ENCODE assay signal across 8 mouse cellular contexts in the genomic region with DNA sequence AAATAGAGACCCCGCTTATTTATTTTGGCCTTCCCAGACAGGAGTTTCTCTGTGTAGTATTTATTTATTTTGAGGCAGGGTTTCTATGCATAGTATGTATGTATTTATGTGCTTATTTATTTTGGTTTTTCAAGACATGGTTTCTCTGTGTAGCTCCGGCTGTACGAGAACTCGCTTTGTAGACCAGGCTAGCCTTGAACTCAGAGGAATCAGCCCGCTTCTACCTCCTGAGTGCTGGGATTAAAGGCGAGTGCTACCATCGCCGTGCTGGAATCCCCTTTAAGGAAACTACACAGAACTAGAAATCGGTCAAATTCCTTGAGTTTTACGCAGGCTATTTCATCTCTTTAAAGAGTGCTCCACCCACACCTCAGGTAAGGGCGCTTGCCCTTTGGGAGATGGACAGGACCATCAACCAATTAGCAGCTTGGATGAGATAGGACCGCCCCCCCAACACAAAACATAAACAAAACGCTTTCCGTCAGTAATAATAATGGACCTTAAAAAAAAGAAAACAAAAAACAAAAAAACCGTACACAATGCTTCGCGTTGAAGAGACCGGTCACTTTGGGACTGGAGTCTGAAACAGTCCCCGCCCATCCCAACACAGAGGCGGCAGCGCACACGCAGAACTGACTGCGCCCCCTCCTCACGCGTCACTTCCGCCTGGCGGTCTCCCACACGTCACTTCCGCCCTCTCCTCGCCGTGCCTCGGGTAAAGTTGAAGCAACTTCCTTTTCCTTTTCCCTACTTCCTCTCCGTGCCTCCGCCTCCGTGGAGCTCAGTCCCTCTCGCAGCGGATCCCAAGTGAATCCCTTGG. TPM values are rescaled to one million over a fixed set of nuclear protein-coding genes. Genes with fewer than 3 reads are reported as not detected.
DNase-seq lines count a peak whose midpoint lies in the region; ATAC-seq and TF ChIP-seq lines count a peak whose summit lies in the region.

A gene (plus strand): TSS at position 688 of the 820 bp plus-strand sequence.

- H3K27me3 ChIP-seq in cerebellum, adult 2 months (ENCODE audit: control insufficient read depth, insufficient read depth, low read length): no peaks in the 10 kb centered on the region
- H3K27me3 ChIP-seq in forebrain, postnatal 0 days (ENCODE audit: insufficient read depth, low read length): no peaks in the 10 kb centered on the region
- H3K27me3 ChIP-seq in lung, embryonic 15.5 days: no peaks in the 10 kb centered on the region

- ATAC-seq in forebrain, postnatal 0 days: peak; percentile 98
- ATAC-seq in lung, embryonic 15.5 days (ENCODE audit: borderline replicate concordance, extremely low read depth, low FRiP score, low TSS enrichment): peak; percentile 98

- 4% methylated on average over 37 of the region's 37 CpGs for WGBS in cerebellum, adult 2 months
- 3% methylated on average over 37 of the region's 37 CpGs for WGBS in forebrain, postnatal 0 days
- WGBS in lung, embryonic 15.5 days: 2% methylated on average over 37 of the region's 37 CpGs

- DNase-seq in MEL-GATA-1-ER (ENCODE audit: extremely low read depth, low read depth): peak; percentile 83
- peak; percentile 96 to 98 for DNase-seq in cerebellum, adult 2 months
- DNase-seq in forebrain, postnatal 0 days: peak; percentile 99
- peak; percentile 97 for DNase-seq in heart, postnatal 4 days
- DNase-seq in layer of hippocampus, adult 8-10 months (ENCODE audit: low spot score in 2 of 2): peak; percentile 95 to 96
- peak; percentile 95 for DNase-seq in ovary, postnatal 14 days (ENCODE audit: low spot score)
- peak; percentile 96 for DNase-seq in thymus, postnatal 14 days

- H3K36me3 ChIP-seq in forebrain, postnatal 0 days (ENCODE audit: insufficient read depth): peaks cover 20% of the 10 kb centered on the region; the same call in 1 of the 2 replicates
- peaks cover 28% of the 10 kb centered on the region for H3K36me3 ChIP-seq in lung, embryonic 15.5 days

- peaks cover 4% of the 10 kb centered on the region for H3K4me1 ChIP-seq in cerebellum, adult 2 months (ENCODE audit: control insufficient read depth, insufficient read depth, low read length)
- H3K4me1 ChIP-seq in forebrain, postnatal 0 days (ENCODE audit: insufficient read depth): no peaks in the 10 kb centered on the region; the same call in 1 of the 2 replicates
- H3K4me1 ChIP-seq in lung, embryonic 15.5 days: peaks cover 8% of the 10 kb centered on the region

- H3K4me2 ChIP-seq in forebrain, postnatal 0 days (ENCODE audit: low read depth): peak within 1 kb of the TSS; percentile 72
- H3K4me2 ChIP-seq in lung, embryonic 15.5 days: peak within 1 kb of the TSS; percentile 79

- peak within 1 kb of the TSS; percentile 76 for H3K4me3 ChIP-seq in cerebellum, adult 2 months (replicated peaks; ENCODE audit: insufficient read depth, low read depth, low read length)
- peak within 1 kb of the TSS; percentile 95 for H3K4me3 ChIP-seq in forebrain, postnatal 0 days (ENCODE audit: low read depth, low read length)
- H3K4me3 ChIP-seq in lung, embryonic 15.5 days: peak within 1 kb of the TSS; percentile 89

- H3K27ac ChIP-seq in cerebellum, adult 2 months (ENCODE audit: insufficient read depth, low read length): peak within 1 kb of the TSS; percentile 46
- H3K27ac ChIP-seq in forebrain, postnatal 0 days (ENCODE audit: low read depth, low read length): peak within 1 kb of the TSS; percentile 91
- H3K27ac ChIP-seq in lung, embryonic 15.5 days: peak within 1 kb of the TSS; percentile 92

- no peaks in the 10 kb centered on the region for H3K9me3 ChIP-seq in forebrain, postnatal 0 days (ENCODE audit: low read length)
- H3K9me3 ChIP-seq in lung, embryonic 15.5 days: no peaks in the 10 kb centered on the region

- TF ChIP-seq CTCF in cerebellum, adult 2 months (IDR thresholded peaks at IDR 0.05; ENCODE audit: borderline replicate concordance, insufficient read depth, low read depth, low read length): no peak
- TF ChIP-seq CTCF in forebrain, postnatal 0 days (IDR thresholded peaks at IDR 0.05; ENCODE audit: low read depth): no peak; the same call in 1 of the 2 replicates

- peak within 1 kb of the TSS; percentile 87 for H3K9ac ChIP-seq in forebrain, postnatal 0 days
- peak within 1 kb of the TSS; percentile 90 for H3K9ac ChIP-seq in lung, embryonic 15.5 days

- TF ChIP-seq POLR2A in cerebellum, adult 2 months (IDR thresholded peaks at IDR 0.05; ENCODE audit: borderline replicate concordance, insufficient read depth, low read length): peak; percentile 82; the same call in 1 of the 2 replicates

RNA-seq across cellular contexts. Expression of the gene that starts here (rescaled TPM):
- 56.9 and 62.7 TPM in 2 replicates for polyA plus RNA-seq in cerebellum, adult 2 months (2012; rRNA removed)
- 76.9 and 79.1 TPM in 2 replicates for total RNA-seq in forebrain, postnatal 0 days (2014; rRNA removed)
- 35.6 and 44.1 TPM in 2 replicates for polyA plus RNA-seq in forebrain, postnatal 0 days (2015; fragmentation: Nextera tagmentation; extraction: Ambion mirVana)
- 10 to 100 TPM; 37.2 to 40.5 TPM for total RNA-seq in heart, postnatal 4 days (2021)
- total RNA-seq in layer of hippocampus, adult 8-10 months (2022): 10 to 100 TPM; 69.0 to 90.0 (median 83.4) TPM
- polyA plus RNA-seq in lung, embryonic 15.5 days (2015; fragmentation: Nextera tagmentation; extraction: Ambion mirVana): 39.8 and 40.8 TPM in 2 replicates

Comparison
In these comparisons a context has a peak if more than half of its experiments do, and no peak if none do; other contexts are left out.
1. Peak in every context shown above with its lines: DNase-seq, ATAC-seq, H3K4me3 ChIP-seq and H3K27ac ChIP-seq.